Mouse (Mus musculus) midbrain, embryonic 13.5 days (tissue): ENCODE measurements at regions not wholly inside any gene's neighbourhood (a gene's known extent, or its start where the extent isn't known, plus 50 kb on each side); places are given as distances from the start of the nearest gene placed in this dataset.

Experiments used
- ATAC-seq: fragments of 200-750 bp; cut with Nextera tagmentation; 2 replicates; pipeline ENCODE4 v1.8.0; 2017; ENCODE audit warnings: mild to moderate bottlenecking, moderate TSS enrichment, moderate library complexity
- H3K27ac ChIP-seq: fragments of 300-500 bp; sonication (generic); 2 replicates; pipeline ENCODE4 v1.5.1; 2015; ENCODE audit warnings: inconsistent platforms, mild to moderate bottlenecking, moderate library complexity
- H3K27me3 ChIP-seq: fragments of 300-500 bp; sonication (generic); 2 replicates; pipeline ENCODE4 v1.6.1; 2015; ENCODE audit warnings: mild to moderate bottlenecking, inconsistent platforms
- H3K36me3 ChIP-seq: fragments of 300-500 bp; sonication (generic); 2 replicates; pipeline ENCODE4 v1.6.1; 2015; ENCODE audit warnings: mild to moderate bottlenecking, inconsistent platforms
- H3K4me1 ChIP-seq: fragments of 300-500 bp; sonication (generic); replicated peaks from 2 replicates; pipeline ENCODE4 v1.6.1; 2015; ENCODE audit warnings: inconsistent platforms
- H3K4me2 ChIP-seq: fragments of 300-500 bp; sonication (generic); replicated peaks from 2 replicates; pipeline ENCODE4 v1.6.1; 2015; ENCODE audit warnings: moderate library complexity, mild to moderate bottlenecking, inconsistent platforms
- H3K4me3 ChIP-seq: fragments of 300-500 bp; sonication (generic); replicated peaks from 2 replicates; pipeline ENCODE4 v1.5.1; 2015; ENCODE audit warnings: mild to moderate bottlenecking, inconsistent platforms
- H3K9ac ChIP-seq: fragments of 300-500 bp; sonication (generic); replicated peaks from 2 replicates; pipeline ENCODE4 v1.6.1; 2015; ENCODE audit warnings: mild to moderate bottlenecking, inconsistent platforms
- H3K9me3 ChIP-seq: fragments of 300-500 bp; sonication (generic); 2 replicates; pipeline ENCODE4 v1.6.1; 2016; ENCODE audit warnings: mild to moderate bottlenecking, inconsistent platforms
- WGBS: fragments of 180-500 bp; shearing (Covaris S2); methylation state at CpG from one replicate; pipeline ENCODE4 v1.1.7; 2015; 5-methylcytosine and 5-hydroxymethylcytosine counted together

GRCm38 (mm10) chr1:71990936-71991335, 221.2 kb downstream of the Mreg start:
- no peak overlapping the region for H3K4me2 ChIP-seq
- no peak for ATAC-seq
- H3K27ac ChIP-seq = no peak overlapping the region
- H3K4me3 ChIP-seq = no peak overlapping the region
- no peaks in the 10 kb centered on the region for H3K36me3 ChIP-seq
- no peak overlapping the region for H3K9ac ChIP-seq
- H3K4me1 ChIP-seq = no peaks in the 10 kb centered on the region
- H3K9me3 ChIP-seq = no peaks in the 10 kb centered on the region
- H3K27me3 ChIP-seq = no peaks in the 10 kb centered on the region
- WGBS = 94% methylated on average over 3 of the region's 3 CpGs

- Histone ChIP-seq H3K4me3 (no peak overlapping the region), H3K4me2 (no peak overlapping the region), H3K27me3 (no peaks in the 10 kb centered on the region), H3K9me3 (no peaks in the 10 kb centered on the region), H3K4me1 (no peaks in the 10 kb centered on the region), H3K36me3 (no peaks in the 10 kb centered on the region), H3K9ac (no peak overlapping the region), H3K27ac (no peak overlapping the region)
- ATAC-seq = no peak
- 89% methylated on average over 3 of the region's 3 CpGs for WGBS
These were observed 224.0 kb downstream of the Mreg start for GRCm38 (mm10) chr1:71988086-71988485.

DNA sequence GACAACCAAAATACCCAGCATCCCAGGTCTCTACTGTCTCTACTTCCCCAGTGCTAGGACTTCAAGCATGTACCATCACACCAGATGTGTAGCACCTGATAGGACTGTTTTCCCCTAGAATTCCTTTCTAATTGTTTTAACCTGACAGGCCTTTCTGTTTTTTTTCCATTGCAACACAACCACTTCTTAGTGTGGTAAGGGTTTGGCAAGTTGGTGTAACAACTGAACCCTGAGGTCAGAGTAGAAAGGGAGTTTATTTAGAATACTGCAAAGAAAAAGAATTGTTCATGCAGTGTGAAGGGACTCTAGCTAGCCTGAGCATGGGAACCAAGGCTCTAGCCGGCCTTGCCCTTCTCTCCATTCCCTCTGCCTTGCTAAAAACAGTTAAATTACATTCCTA, 226.1 kb downstream of the Mreg start:
- Histone ChIP-seq H3K9ac (no peak overlapping the region), H3K4me3 (no peak overlapping the region), H3K27ac (no peak overlapping the region), H3K27me3 (no peaks in the 10 kb centered on the region), H3K36me3 (no peaks in the 10 kb centered on the region), H3K9me3 (no peaks in the 10 kb centered on the region), H3K4me2 (no peak overlapping the region), H3K4me1 (no peaks in the 10 kb centered on the region)
- ATAC-seq = no peak
- 76% methylated on average over 1 of the region's 1 CpGs for WGBS

GRCm38 (mm10) chr1:71983786-71984185, 228.3 kb downstream of the Mreg start:
- ATAC-seq = no peak
- Histone ChIP-seq H3K4me1 (no peaks in the 10 kb centered on the region), H3K27me3 (no peaks in the 10 kb centered on the region), H3K36me3 (no peaks in the 10 kb centered on the region), H3K9ac (no peak overlapping the region), H3K27ac (no peak overlapping the region), H3K4me3 (no peak overlapping the region), H3K9me3 (no peaks in the 10 kb centered on the region), H3K4me2 (no peak overlapping the region)
- 84% methylated on average over 7 of the region's 7 CpGs for WGBS

GRCm38 (mm10) chr1:71982423-71983262, 229.5 kb downstream of the Mreg start:
- Histone ChIP-seq H3K4me1 (no peaks in the 10 kb centered on the region), H3K36me3 (no peaks in the 10 kb centered on the region), H3K9me3 (no peaks in the 10 kb centered on the region), H3K27me3 (no peaks in the 10 kb centered on the region), H3K27ac (no peak overlapping the region), H3K9ac (no peak overlapping the region), H3K4me3 (no peak overlapping the region), H3K4me2 (no peak overlapping the region)
- 85% methylated on average over 5 of the region's 5 CpGs for WGBS
- ATAC-seq = no peak

- no peak overlapping the region for H3K4me3 ChIP-seq
- H3K4me1 ChIP-seq = no peaks in the 10 kb centered on the region
- ATAC-seq = no peak
- H3K4me2 ChIP-seq = no peak overlapping the region
- WGBS = 88% methylated on average over 4 of the region's 4 CpGs
- no peak overlapping the region for H3K27ac ChIP-seq
- no peaks in the 10 kb centered on the region for H3K27me3 ChIP-seq
- no peaks in the 10 kb centered on the region for H3K36me3 ChIP-seq
- H3K9ac ChIP-seq = no peak overlapping the region
- no peaks in the 10 kb centered on the region for H3K9me3 ChIP-seq
These were observed 231.5 kb downstream of the Mreg start for GRCm38 (mm10) chr1:71980624-71981023.

DNA sequence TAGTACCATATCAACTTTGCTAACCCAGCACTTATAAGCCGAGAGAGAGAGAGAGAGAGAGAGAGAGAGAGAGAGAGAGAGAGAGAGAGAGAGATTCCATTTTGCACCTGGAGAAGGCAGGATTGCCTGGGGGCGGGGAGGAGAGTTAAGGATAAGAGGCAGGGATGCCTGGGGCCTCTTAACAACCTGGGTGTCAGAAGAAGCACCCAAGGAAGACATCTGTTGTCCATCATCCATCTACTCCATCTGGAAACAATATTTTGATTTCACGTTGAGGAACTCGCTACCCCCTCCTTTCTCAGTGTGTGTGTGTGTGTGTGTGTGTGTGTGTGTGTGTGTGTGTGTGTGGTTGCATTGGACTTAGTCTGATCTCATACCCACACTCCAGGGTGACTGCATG, 232.8 kb downstream of the Mreg start:
- 88% methylated on average over 4 of the region's 4 CpGs for WGBS
- H3K4me1 ChIP-seq = no peaks in the 10 kb centered on the region
- no peak overlapping the region for H3K4me3 ChIP-seq
- no peak for ATAC-seq
- H3K36me3 ChIP-seq = no peaks in the 10 kb centered on the region
- no peak overlapping the region for H3K9ac ChIP-seq
- H3K9me3 ChIP-seq = no peaks in the 10 kb centered on the region
- no peak overlapping the region for H3K27ac ChIP-seq
- H3K4me2 ChIP-seq = no peak overlapping the region
- H3K27me3 ChIP-seq = no peaks in the 10 kb centered on the region

DNA sequence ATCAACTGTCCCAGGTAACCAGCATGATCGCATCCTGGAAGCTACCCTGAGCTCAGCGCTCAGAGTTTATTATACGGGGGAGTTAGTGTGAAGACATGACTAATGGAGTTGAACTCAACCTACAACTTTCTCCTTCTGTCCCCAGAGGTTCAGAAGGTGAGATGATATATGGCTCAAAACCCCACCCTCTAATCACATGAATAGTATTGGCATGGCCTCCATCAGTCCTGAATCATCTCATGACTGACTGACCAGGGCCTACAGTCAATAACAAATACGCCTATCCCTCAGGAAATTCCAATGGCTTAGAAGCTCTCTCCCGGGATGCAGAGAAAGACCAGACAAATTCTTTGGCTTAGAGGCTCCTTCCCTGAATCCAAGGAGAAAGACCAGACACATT, 234.7 kb downstream of the Mreg start:
- Histone ChIP-seq H3K4me3 (no peak overlapping the region), H3K36me3 (no peaks in the 10 kb centered on the region), H3K4me2 (no peak overlapping the region), H3K27ac (no peak overlapping the region), H3K27me3 (no peaks in the 10 kb centered on the region), H3K9me3 (no peaks in the 10 kb centered on the region), H3K9ac (no peak overlapping the region), H3K4me1 (no peaks in the 10 kb centered on the region)
- WGBS = 91% methylated on average over 5 of the region's 5 CpGs
- ATAC-seq = no peak

DNA sequence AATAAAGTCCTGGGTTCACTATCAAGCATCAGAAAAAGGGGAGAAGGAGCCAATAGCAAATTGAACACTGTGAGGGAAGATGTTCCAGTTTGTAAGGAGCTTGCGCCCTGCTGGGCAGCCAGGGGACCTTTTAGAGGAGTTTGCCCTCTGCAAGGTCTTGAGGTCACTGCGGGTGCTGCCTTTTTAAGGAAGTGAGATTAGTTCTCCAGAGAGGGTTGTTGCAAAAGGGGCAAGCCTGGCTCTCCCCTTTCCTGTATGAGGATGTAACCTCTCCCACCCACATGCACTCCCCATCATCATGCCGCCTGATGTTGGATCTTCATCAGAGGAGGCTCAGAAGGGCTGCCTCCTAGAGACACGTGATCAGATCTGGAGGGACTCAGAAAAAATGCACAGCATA, 237.4 kb downstream of the Mreg start:
- H3K4me2 ChIP-seq = no peak overlapping the region
- 73% methylated on average over 4 of the region's 4 CpGs for WGBS
- no peaks in the 10 kb centered on the region for H3K4me1 ChIP-seq
- no peaks in the 10 kb centered on the region for H3K9me3 ChIP-seq
- H3K27me3 ChIP-seq = no peaks in the 10 kb centered on the region
- no peak for ATAC-seq
- no peak overlapping the region for H3K9ac ChIP-seq
- H3K27ac ChIP-seq = no peak overlapping the region
- no peaks in the 10 kb centered on the region for H3K36me3 ChIP-seq
- H3K4me3 ChIP-seq = no peak overlapping the region

DNA sequence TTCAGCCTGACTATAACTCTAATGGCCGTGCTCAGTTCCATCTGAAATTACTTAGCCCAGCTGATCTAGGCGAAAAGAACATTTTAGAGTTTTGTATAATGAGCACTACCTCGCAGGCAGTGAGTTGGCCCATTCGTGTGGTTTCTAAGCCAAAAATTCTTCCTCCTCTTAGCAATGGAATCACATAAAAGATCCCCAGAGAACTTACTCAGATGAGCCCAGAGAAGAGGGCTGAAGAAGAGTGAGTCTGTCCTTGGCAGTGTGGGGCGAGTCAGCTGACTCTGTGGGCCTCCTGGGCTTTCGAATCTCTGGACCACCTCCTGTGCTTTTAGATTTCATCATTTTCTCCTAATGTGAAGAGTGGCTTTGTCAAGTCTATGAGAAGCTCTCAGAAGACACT, 240.2 kb downstream of the Mreg start:
- Histone ChIP-seq H3K36me3 (no peaks in the 10 kb centered on the region), H3K27ac (no peak overlapping the region), H3K27me3 (no peaks in the 10 kb centered on the region), H3K9me3 (no peaks in the 10 kb centered on the region), H3K4me1 (no peaks in the 10 kb centered on the region), H3K9ac (no peak overlapping the region), H3K4me3 (no peak overlapping the region), H3K4me2 (no peak overlapping the region)
- 88% methylated on average over 6 of the region's 6 CpGs for WGBS
- no peak for ATAC-seq

GRCm38 (mm10) chr1:71970771-71971170, 241.3 kb downstream of the Mreg start:
- Histone ChIP-seq H3K36me3 (no peaks in the 10 kb centered on the region), H3K4me1 (no peaks in the 10 kb centered on the region), H3K9ac (no peak overlapping the region), H3K27me3 (no peaks in the 10 kb centered on the region), H3K4me2 (no peak overlapping the region), H3K9me3 (no peaks in the 10 kb centered on the region), H3K4me3 (no peak overlapping the region), H3K27ac (no peak overlapping the region)
- ATAC-seq = no peak
- 94% methylated on average over 2 of the region's 2 CpGs for WGBS

- H3K27me3 ChIP-seq = no peaks in the 10 kb centered on the region
- no peak overlapping the region for H3K27ac ChIP-seq
- H3K36me3 ChIP-seq = no peaks in the 10 kb centered on the region
- no peak for ATAC-seq
- H3K9me3 ChIP-seq = no peaks in the 10 kb centered on the region
- H3K4me2 ChIP-seq = no peak overlapping the region
- 93% methylated on average over 6 of the region's 6 CpGs for WGBS
- H3K4me1 ChIP-seq = no peaks in the 10 kb centered on the region
- H3K4me3 ChIP-seq = no peak overlapping the region
- H3K9ac ChIP-seq = no peak overlapping the region
These were observed 244.5 kb downstream of the Mreg start for GRCm38 (mm10) chr1:71967574-71968104.
